Mouse (Mus musculus): ENCODE results near the gene Gm20777. TPM values are rescaled to one million over a fixed set of nuclear protein-coding genes. Genes with fewer than 3 reads are reported as not detected.

Gm20777 gene
- not detected in 2 replicates for polyA plus RNA-seq (2012; rRNA removed)

GRCm38 (mm10) chrY:10752350-10752749, at the start of gene Gm20777:
Gm20777 (minus strand) TSS chrY:10752450.

Other genes with a start within 250 kb of the Gm20777 start
- not detected in 2 replicates for gene Gm20737, start 216.4 kb downstream of the Gm20777 start, polyA plus RNA-seq (2012; rRNA removed)
- gene Gm21775, start 199.0 kb downstream of the Gm20777 start, polyA plus RNA-seq (2012; rRNA removed) = not detected in 2 replicates
- not detected in 2 replicates for gene Gm21900, start 136.1 kb downstream of the Gm20777 start, polyA plus RNA-seq (2012; rRNA removed)

Data from colon, adult 2 months (tissue).